Mouse (Mus musculus): ENCODE results near the gene Hist1h2ab. TPM values are rescaled to one million over a fixed set of nuclear protein-coding genes. Genes with fewer than 3 reads are reported as not detected.
"Not testable (repeated sequence)": the region's sequence is repeated elsewhere in the genome, so short reads cannot be mapped to it uniquely, and the experiment has no call there.

Gene Hist1h2ab
- polyA plus RNA-seq, 1 experiment from 2014 or later, result 33.6 TPM

DNA sequence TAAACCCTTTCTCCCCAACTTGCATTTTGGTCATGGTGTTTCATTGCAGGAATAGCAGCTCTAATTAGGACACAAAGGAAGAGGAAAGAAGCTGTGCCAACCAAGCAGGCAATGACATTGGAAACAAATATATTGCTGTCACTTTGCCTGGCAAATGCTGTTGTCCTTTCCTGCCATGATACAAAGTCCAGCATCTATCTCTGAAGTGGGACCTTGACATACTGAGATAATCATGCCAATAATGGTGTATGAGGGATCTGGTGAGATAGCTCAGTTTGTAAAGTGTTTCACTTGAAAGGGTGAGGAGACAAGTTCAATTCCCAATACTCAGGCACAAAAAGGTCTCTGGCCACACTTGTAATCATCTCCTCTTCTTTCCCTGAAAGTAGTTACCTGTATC lies 15.8 kb downstream of the Hist1h2ab start:
- Histone ChIP-seq H3K4me2 (replicated peaks; ENCODE audit: low read depth, low read length) (no peak overlapping the region), H3K9ac (replicated peaks; ENCODE audit: low read length) (no peak overlapping the region), H3K4me3 (ENCODE audit: low read length) (no peak overlapping the region), H3K27ac (ENCODE audit: low read length) (no peak overlapping the region), H3K4me1 (ENCODE audit: insufficient read depth, low read length) (peaks cover 16% of the 10 kb centered on the region), H3K27me3 (ENCODE audit: insufficient read depth, low read length) (no peaks in the 10 kb centered on the region), H3K36me3 (ENCODE audit: insufficient read depth, low read length) (no peaks in the 10 kb centered on the region), H3K9me3 (ENCODE audit: low read length) (no peaks in the 10 kb centered on the region)
- no peak for ATAC-seq (ENCODE audit: low FRiP score, low TSS enrichment)

DNA sequence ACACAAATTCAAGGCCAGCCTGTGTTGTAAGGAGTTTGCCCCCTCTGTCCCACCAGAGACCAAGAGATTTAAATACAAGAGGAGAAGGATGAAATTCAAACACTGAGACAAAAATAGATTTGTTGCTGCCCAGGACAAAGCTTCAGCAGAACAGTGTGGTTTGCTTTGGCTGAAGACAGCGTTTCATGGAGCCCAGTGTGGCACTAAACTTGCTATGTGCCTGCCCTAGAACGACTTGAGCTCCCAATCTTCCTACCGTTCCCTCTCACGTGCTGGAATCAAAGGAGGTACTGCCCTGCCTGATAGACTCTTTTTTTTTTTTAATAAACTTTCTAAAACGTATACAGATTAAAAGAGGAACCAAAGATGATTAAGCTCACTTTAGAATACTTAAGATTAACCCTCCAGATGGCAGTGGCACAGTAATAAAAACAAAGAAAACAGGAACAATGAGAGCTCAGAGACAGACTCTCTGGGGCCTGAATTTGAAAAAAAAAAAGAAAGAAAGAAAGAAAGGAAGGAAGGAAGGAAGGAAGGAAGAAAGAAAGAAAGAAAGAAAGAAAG lies 18.0 kb downstream of the Hist1h2ab start:
- Histone ChIP-seq H3K36me3 (ENCODE audit: insufficient read depth, low read length) (no peaks in the 10 kb centered on the region), H3K9ac (replicated peaks; ENCODE audit: low read length) (no peak overlapping the region), H3K27me3 (ENCODE audit: insufficient read depth, low read length) (no peaks in the 10 kb centered on the region), H3K4me1 (ENCODE audit: insufficient read depth, low read length) (peaks cover 7% of the 10 kb centered on the region), H3K4me3 (ENCODE audit: low read length) (no peak overlapping the region), H3K27ac (ENCODE audit: low read length) (no peak overlapping the region), H3K4me2 (replicated peaks; ENCODE audit: low read depth, low read length) (no peak overlapping the region), H3K9me3 (ENCODE audit: low read length) (no peaks in the 10 kb centered on the region)
- ATAC-seq (ENCODE audit: low FRiP score, low TSS enrichment), result no peak
- WGBS, result 58% methylated on average over 5 of the region's 5 CpGs

- not testable (repeated sequence) for H3K36me3 ChIP-seq (ENCODE audit: insufficient read depth, low read length); H3K4me3 ChIP-seq (ENCODE audit: low read length); H3K4me1 ChIP-seq (ENCODE audit: insufficient read depth, low read length); H3K9me3 ChIP-seq (ENCODE audit: low read length); H3K9ac ChIP-seq (replicated peaks; ENCODE audit: low read length); ATAC-seq (ENCODE audit: low FRiP score, low TSS enrichment); H3K27ac ChIP-seq (ENCODE audit: low read length); H3K4me2 ChIP-seq (replicated peaks; ENCODE audit: low read depth, low read length); H3K27me3 ChIP-seq (ENCODE audit: insufficient read depth, low read length)
- WGBS, result 88% methylated on average over 2 of the region's 2 CpGs
These were observed 18.7 kb downstream of the Hist1h2ab start, which contains the start of gene Trim38 for GRCm38 (mm10) chr13:23769613-23770012. TSS of gene Trim38 (plus strand) at chr13:23769913.

- no peaks in the 10 kb centered on the region for H3K27me3 ChIP-seq (ENCODE audit: insufficient read depth, low read length)
- no peak overlapping the region for H3K27ac ChIP-seq (ENCODE audit: low read length)
- WGBS, result 28% methylated on average over 21 of the region's 21 CpGs
- H3K9me3 ChIP-seq (ENCODE audit: low read length), result no peaks in the 10 kb centered on the region
- peak; percentile 93 for ATAC-seq (ENCODE audit: low FRiP score, low TSS enrichment)
- H3K36me3 ChIP-seq (ENCODE audit: insufficient read depth, low read length), result no peaks in the 10 kb centered on the region
- H3K4me3 ChIP-seq (ENCODE audit: low read length), result peak overlapping the region; percentile 31
- H3K4me2 ChIP-seq (replicated peaks; ENCODE audit: low read depth, low read length), result peak overlapping the region; percentile 36
- H3K9ac ChIP-seq (replicated peaks; ENCODE audit: low read length), result no peak overlapping the region
- no peaks in the 10 kb centered on the region for H3K4me1 ChIP-seq (ENCODE audit: insufficient read depth, low read length)
These were observed 21.8 kb downstream of the Hist1h2ab start for GRCm38 (mm10) chr13:23772561-23773313.

DNA sequence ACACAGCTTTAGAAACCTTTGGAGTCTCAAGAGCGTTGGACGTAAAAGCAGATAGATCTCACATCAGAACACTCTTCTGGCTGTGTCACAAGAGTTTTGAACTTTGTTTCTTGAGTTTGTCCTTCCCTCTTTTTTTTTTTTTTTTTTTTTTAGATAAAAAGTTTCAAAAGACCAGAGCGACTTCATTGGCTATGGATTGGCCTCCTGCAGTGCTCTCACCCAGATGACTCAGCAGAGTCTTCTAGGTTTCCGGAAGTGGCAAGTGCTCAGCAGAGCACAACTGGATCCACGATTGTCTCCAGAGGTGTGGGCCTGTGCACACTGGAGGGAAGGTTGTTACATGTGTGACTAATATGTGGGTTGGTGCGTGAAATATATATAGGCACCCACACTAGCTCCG lies 27.4 kb downstream of the Hist1h2ab start:
- no peak overlapping the region for H3K4me2 ChIP-seq (replicated peaks; ENCODE audit: low read depth, low read length)
- H3K9ac ChIP-seq (replicated peaks; ENCODE audit: low read length), result no peak overlapping the region
- WGBS, result 93% methylated on average over 7 of the region's 7 CpGs
- H3K9me3 ChIP-seq (ENCODE audit: low read length), result no peaks in the 10 kb centered on the region
- H3K36me3 ChIP-seq (ENCODE audit: insufficient read depth, low read length), result no peaks in the 10 kb centered on the region
- no peak for ATAC-seq (ENCODE audit: low FRiP score, low TSS enrichment)
- no peaks in the 10 kb centered on the region for H3K27me3 ChIP-seq (ENCODE audit: insufficient read depth, low read length)
- H3K4me3 ChIP-seq (ENCODE audit: low read length), result no peak overlapping the region
- no peak overlapping the region for H3K27ac ChIP-seq (ENCODE audit: low read length)
- no peaks in the 10 kb centered on the region for H3K4me1 ChIP-seq (ENCODE audit: insufficient read depth, low read length)

- Histone ChIP-seq H3K27me3 (ENCODE audit: insufficient read depth, low read length) (no peaks in the 10 kb centered on the region), H3K27ac (ENCODE audit: low read length) (no peak overlapping the region), H3K9ac (replicated peaks; ENCODE audit: low read length) (no peak overlapping the region), H3K36me3 (ENCODE audit: insufficient read depth, low read length) (no peaks in the 10 kb centered on the region), H3K4me1 (ENCODE audit: insufficient read depth, low read length) (no peaks in the 10 kb centered on the region), H3K4me2 (replicated peaks; ENCODE audit: low read depth, low read length) (no peak overlapping the region), H3K9me3 (ENCODE audit: low read length) (no peaks in the 10 kb centered on the region), H3K4me3 (ENCODE audit: low read length) (no peak overlapping the region)
- ATAC-seq (ENCODE audit: low FRiP score, low TSS enrichment), result no peak
- 90% methylated on average over 4 of the region's 4 CpGs for WGBS
These were observed 28.1 kb downstream of the Hist1h2ab start for GRCm38 (mm10) chr13:23779025-23779424.

DNA sequence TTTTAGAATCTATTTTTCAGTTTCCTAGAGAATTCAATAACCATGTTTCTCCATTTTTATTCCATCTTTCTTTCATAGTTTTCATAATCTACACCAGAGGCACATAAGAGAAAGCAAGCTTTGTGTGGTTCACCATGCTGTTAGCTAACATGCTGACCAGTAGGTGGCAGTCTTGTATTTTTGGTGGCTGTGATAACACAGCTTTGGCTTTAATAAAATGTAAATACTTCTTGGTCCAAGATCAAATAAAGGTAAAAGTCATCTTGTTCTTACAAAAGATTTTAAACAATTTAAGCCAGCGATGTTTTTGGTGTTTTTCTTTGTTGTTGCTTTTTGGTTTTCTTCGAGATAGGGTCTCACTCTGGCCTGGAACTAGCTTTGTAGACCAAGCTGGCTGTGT lies 41.6 kb downstream of the Hist1h2ab start:
- no peak for ATAC-seq (ENCODE audit: low FRiP score, low TSS enrichment)
- H3K4me3 ChIP-seq (ENCODE audit: low read length), result no peak overlapping the region
- H3K27ac ChIP-seq (ENCODE audit: low read length), result no peak overlapping the region
- no peaks in the 10 kb centered on the region for H3K9me3 ChIP-seq (ENCODE audit: low read length)
- WGBS, result 52% methylated on average over 2 of the region's 2 CpGs
- no peaks in the 10 kb centered on the region for H3K36me3 ChIP-seq (ENCODE audit: insufficient read depth, low read length)
- H3K9ac ChIP-seq (replicated peaks; ENCODE audit: low read length), result no peak overlapping the region
- no peaks in the 10 kb centered on the region for H3K27me3 ChIP-seq (ENCODE audit: insufficient read depth, low read length)
- no peak overlapping the region for H3K4me2 ChIP-seq (replicated peaks; ENCODE audit: low read depth, low read length)
- no peaks in the 10 kb centered on the region for H3K4me1 ChIP-seq (ENCODE audit: insufficient read depth, low read length)

DNA sequence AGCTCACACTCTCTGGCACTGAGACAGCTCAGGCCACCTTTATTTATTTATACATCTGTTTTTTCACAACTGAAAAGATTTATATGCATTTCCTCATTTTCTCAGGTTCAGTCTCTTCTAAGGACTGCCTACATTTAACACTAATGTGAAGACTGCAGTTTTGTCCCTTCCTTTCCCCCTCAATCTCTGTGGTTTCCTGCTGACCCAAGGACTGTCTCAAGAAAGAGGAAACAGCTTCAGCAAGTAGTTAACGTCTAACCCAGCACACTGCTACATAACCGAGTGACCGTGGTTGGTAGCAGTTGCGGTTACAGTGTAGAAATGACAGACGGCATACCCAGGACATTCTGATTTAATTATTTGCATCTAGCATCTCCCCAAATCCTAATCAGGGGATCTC lies 48.5 kb downstream of the Hist1h2ab start:
- H3K27ac ChIP-seq (ENCODE audit: low read length), result no peak overlapping the region
- no peak overlapping the region for H3K4me2 ChIP-seq (replicated peaks; ENCODE audit: low read depth, low read length)
- WGBS, result 64% methylated on average over 5 of the region's 5 CpGs
- no peaks in the 10 kb centered on the region for H3K9me3 ChIP-seq (ENCODE audit: low read length)
- no peak overlapping the region for H3K9ac ChIP-seq (replicated peaks; ENCODE audit: low read length)
- H3K4me1 ChIP-seq (ENCODE audit: insufficient read depth, low read length), result peaks cover 11% of the 10 kb centered on the region; the same call in 1 of the 2 replicates
- H3K27me3 ChIP-seq (ENCODE audit: insufficient read depth, low read length), result no peaks in the 10 kb centered on the region
- H3K4me3 ChIP-seq (ENCODE audit: low read length), result no peak overlapping the region
- H3K36me3 ChIP-seq (ENCODE audit: insufficient read depth, low read length), result no peaks in the 10 kb centered on the region
- no peak for ATAC-seq (ENCODE audit: low FRiP score, low TSS enrichment)
